Mouse (Mus musculus): Measurements from ENCODE around the gene Capn10. TPM values are rescaled to one million over a fixed set of nuclear protein-coding genes. Genes with fewer than 3 reads are reported as not detected.

Capn10 gene
- 35.3 and 39.4 TPM in 2 replicates for polyA plus RNA-seq (2012; rRNA removed)

- DNase-seq (ENCODE audit: extremely low spot score in 1 of 2, low spot score in 1 of 2) = peak; percentile 96 to 97
Observed at GRCm38 (mm10) chr1:92934182-92934827, at the start of gene Capn10. Capn10 (plus strand) TSS chr1:92934376.

- no peak for DNase-seq (ENCODE audit: extremely low spot score in 1 of 2, low spot score in 1 of 2)
Observed at GRCm38 (mm10) chr1:92888901-92889655, 45.1 kb upstream of the Capn10 start.

DNA sequence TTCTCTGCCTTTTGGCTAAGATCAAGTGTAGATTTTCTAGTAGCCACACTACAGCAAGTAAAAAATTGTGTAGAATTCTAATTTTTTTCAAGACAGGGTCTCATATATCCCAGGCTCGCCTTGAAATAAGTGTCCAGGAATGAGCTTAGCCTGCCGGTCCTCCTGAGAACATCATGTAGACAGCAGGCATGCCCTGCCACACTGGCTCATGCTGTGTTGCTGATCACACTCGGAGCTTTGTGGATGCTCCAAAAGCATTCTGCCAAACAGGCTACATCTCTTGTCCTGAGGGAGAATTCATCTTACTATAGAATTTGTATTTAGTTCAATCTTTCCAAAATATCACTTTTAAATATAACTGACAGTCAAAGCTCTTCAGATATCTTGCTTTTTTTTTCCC lies 41.4 kb upstream of the Capn10 start:
- no peak for DNase-seq (ENCODE audit: extremely low spot score in 1 of 2, low spot score in 1 of 2)

- DNase-seq (ENCODE audit: extremely low spot score in 1 of 2, low spot score in 1 of 2) = no peak
Observed at GRCm38 (mm10) chr1:92893896-92894295, 40.3 kb upstream of the Capn10 start.

DNA sequence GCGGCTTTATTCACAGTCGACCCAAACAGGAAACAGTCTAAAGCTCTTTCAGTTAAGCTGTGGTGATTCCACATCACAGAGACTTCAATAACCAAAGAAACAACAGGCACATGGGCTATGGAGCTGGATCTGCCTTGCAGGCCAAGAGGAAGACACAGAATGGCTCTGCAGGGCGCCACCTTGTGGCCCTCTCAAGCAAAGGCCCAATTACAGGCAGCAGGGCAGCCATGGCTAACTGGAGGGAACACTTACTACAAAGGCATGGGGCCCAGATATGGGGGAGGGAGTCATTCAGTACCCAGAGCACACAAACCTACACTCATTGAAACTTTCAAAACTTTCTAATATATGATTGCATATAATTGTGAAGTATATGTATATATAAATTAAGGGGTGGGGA lies 39.1 kb upstream of the Capn10 start:
- peak in 1 of 2 experiments; percentile 90 for DNase-seq (ENCODE audit: extremely low spot score in 1 of 2, low spot score in 1 of 2)

- peak in 1 of 2 experiments; percentile 72 for DNase-seq (ENCODE audit: extremely low spot score in 1 of 2, low spot score in 1 of 2)
Observed at GRCm38 (mm10) chr1:92902786-92903185, 31.4 kb upstream of the Capn10 start, which contains the start of gene Ankmy1. Ankmy1 (minus strand) TSS chr1:92902906.

- DNase-seq (ENCODE audit: extremely low spot score in 1 of 2, low spot score in 1 of 2) = peak in 1 of 2 experiments; percentile 78
Observed at GRCm38 (mm10) chr1:92903627-92904026, 30.5 kb upstream of the Capn10 start.

- no peak for DNase-seq (ENCODE audit: extremely low spot score in 1 of 2, low spot score in 1 of 2)
Observed at GRCm38 (mm10) chr1:92905703-92906310, 28.4 kb upstream of the Capn10 start.

GRCm38 (mm10) chr1:92906779-92907631 lies 27.2 kb upstream of the Capn10 start, which contains the start of gene Dusp28:
Dusp28 (plus strand) TSS chr1:92906981.
- DNase-seq (ENCODE audit: extremely low spot score in 1 of 2, low spot score in 1 of 2) = peak; percentile 67 to 85

- no peak for DNase-seq (ENCODE audit: extremely low spot score in 1 of 2, low spot score in 1 of 2)
Observed at GRCm38 (mm10) chr1:92907632-92908360, 26.4 kb upstream of the Capn10 start.

DNA sequence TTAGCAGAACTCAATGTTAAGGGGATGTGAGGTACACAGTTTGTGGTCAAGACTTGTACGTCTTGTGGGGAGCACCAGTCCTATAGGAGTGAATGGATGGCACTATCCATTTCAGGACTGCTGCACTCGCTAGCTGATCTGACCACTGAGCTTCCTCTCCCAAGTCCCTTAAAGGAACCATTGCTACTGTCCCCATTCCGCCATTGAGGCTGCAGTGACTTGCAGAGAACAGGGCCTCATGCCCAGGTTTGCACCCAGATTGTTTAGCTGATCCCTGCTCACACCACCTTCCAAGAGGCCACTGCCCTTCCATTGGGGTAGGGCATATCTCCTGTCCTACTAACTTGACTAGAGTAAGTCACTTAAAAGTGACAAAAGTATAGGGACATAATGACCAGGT lies 25.5 kb upstream of the Capn10 start:
- DNase-seq (ENCODE audit: extremely low spot score in 1 of 2, low spot score in 1 of 2) = no peak

- DNase-seq (ENCODE audit: extremely low spot score in 1 of 2, low spot score in 1 of 2) = no peak
Observed at GRCm38 (mm10) chr1:92909068-92909467, 25.1 kb upstream of the Capn10 start.

DNA sequence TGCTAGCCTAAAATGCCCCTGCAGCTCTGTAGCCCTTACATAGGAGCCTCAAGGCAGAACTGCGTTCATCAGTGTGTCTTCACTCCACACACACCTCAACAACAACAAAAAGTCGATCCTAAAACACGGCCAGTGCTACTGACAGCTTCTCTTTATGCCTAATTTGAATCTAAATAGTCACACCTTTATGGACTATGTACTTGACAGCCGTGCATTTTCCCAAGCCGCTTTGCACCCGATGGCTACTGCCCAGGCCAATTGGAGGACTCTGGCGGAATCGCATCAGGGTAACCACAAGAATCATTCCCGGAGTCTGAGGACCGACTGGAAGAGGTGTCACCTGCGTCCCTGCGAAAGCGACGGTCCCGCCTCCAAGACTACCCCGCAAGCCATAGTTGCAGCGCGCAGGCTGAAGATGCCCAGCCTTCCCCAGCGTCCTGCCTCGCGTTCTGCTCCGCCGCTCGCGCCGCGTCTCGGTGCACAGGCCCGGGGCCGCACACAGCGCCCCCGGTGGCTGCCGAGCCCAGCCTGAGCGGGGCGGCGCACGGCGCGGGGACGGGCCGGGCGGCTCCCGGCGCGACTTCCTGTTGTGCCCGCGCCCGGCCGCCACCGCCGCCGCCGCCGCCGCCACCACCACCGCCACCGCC lies 23.8 kb upstream of the Capn10 start, which contains the start of gene Rnpepl1:
TSS of gene Rnpepl1 (plus strand) at position 545 of the 647 bp plus-strand sequence.
- peak in 1 of 2 experiments; percentile 78 for DNase-seq (ENCODE audit: extremely low spot score in 1 of 2, low spot score in 1 of 2)

GRCm38 (mm10) chr1:92910925-92911720 lies 23.1 kb upstream of the Capn10 start:
- DNase-seq (ENCODE audit: extremely low spot score in 1 of 2, low spot score in 1 of 2) = peak in 1 of 2 experiments; percentile 72

- peak in 1 of 2 experiments; percentile 13 for DNase-seq (ENCODE audit: extremely low spot score in 1 of 2, low spot score in 1 of 2)
Observed at GRCm38 (mm10) chr1:92911721-92912138, 22.4 kb upstream of the Capn10 start.

DNA sequence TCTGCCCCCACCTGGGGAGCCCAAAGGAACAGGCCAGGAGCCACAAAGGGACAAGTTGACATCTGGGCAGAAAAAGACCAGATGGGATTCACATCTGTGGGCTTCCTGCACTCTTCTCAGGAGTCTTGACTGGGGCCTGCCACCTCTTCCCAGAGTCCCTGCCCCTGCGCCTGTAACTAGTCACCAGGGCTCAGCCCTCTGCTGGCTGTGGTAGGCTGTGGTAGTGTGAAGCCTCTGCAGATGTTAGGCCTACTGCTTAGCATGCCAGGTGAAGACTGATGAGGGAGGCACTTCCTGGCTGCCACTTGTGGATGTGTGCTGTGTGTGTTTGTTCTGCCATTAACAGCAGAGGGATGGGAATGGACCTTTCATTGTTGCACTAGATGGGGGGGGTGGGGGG lies 21.9 kb upstream of the Capn10 start:
- DNase-seq (ENCODE audit: extremely low spot score in 1 of 2, low spot score in 1 of 2) = no peak

DNA sequence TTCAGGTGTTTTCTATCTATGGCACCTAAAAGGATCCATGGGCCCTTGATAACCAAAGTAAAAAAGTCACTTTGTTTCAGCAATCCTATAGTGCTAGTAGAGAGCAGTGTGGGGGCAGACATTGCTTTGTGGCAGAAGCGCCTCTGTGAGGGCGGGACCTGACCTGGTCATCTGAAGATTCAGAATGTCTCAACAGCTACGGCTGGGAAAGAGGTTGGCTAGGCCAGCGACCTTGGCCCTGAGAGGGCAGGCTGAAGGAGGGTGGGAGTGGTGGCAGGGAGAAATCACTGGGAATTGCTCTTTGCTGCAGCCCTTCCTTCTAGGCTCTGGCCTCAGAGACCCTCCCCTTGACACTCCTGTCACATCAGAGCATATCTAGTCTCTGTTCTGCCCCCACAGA lies 19.9 kb upstream of the Capn10 start:
- DNase-seq (ENCODE audit: extremely low spot score in 1 of 2, low spot score in 1 of 2) = no peak

DNA sequence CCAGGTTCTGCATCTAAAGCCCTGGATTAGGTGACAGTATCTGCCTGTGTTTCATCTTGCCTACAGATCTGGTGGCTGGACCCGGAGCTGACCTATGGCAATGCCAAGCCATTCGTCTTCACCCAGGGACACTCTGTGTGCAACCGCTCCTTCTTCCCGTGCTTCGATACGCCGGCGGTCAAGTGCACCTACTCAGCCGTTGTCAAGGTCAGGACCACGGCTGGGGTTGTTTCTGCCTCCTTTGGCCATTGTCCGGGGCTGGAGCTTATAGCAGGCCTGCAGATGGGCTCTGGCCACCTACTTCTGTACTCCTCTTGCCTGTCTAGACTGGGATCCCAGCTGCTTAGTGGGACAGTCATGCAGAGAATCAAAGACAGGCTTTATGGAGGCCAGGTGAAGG lies 19.2 kb upstream of the Capn10 start:
- no peak for DNase-seq (ENCODE audit: extremely low spot score in 1 of 2, low spot score in 1 of 2)
